Mouse (Mus musculus) intestine, postnatal 0 days (tissue): ENCODE measurements around the gene Rgs19. TPM values are rescaled to one million over a fixed set of nuclear protein-coding genes. Genes with fewer than 3 reads are reported as not detected.

Experiments used
- ATAC-seq: fragments of 200-750 bp; cut with Nextera tagmentation; 2 replicates; pipeline ENCODE4 v1.8.0; 2017; ENCODE audit warnings: mild to moderate bottlenecking, moderate TSS enrichment, moderate library complexity
- H3K27ac ChIP-seq: fragments of 300-500 bp; sonication (generic); 2 replicates; pipeline ENCODE4 v1.5.1; 2014; ENCODE audit warnings: mild to moderate bottlenecking, low read depth, low read length, moderate library complexity
- H3K27me3 ChIP-seq: fragments of 300-500 bp; sonication (generic); replicated peaks from 2 replicates; pipeline ENCODE4 v1.6.1; 2014; ENCODE audit warnings: low read length, mixed read lengths; ENCODE audit not compliant: control insufficient read depth, insufficient read depth
- H3K36me3 ChIP-seq: fragments of 300-500 bp; sonication (generic); 2 replicates; pipeline ENCODE4 v1.6.1; 2014; ENCODE audit warnings: mild to moderate bottlenecking, moderate library complexity; ENCODE audit not compliant: control insufficient read depth, insufficient read depth
- H3K4me1 ChIP-seq: fragments of 300-500 bp; sonication (generic); replicated peaks from 2 replicates; pipeline ENCODE4 v1.6.1; 2014; ENCODE audit warnings: antibody characterized with exemption, low read length, mixed read lengths; ENCODE audit not compliant: control insufficient read depth, insufficient read depth
- H3K4me2 ChIP-seq: fragments of 300-500 bp; sonication (generic); replicated peaks from 2 replicates; pipeline ENCODE4 v1.6.1; 2014; ENCODE audit warnings: low read depth, mild to moderate bottlenecking, moderate library complexity
- H3K4me3 ChIP-seq: fragments of 300-500 bp; sonication (generic); 2 replicates; pipeline ENCODE4 v1.5.1; 2014; ENCODE audit warnings: low read depth, low read length
- H3K9ac ChIP-seq: fragments of 300-500 bp; sonication (generic); 2 replicates; pipeline ENCODE4 v1.6.1; 2014; ENCODE audit warnings: mild to moderate bottlenecking, low read depth, low read length
- H3K9me3 ChIP-seq: fragments of 300-500 bp; sonication (generic); 2 replicates; pipeline ENCODE4 v1.6.1; 2016; ENCODE audit warnings: mixed run types; ENCODE audit not compliant: control insufficient read depth
- CTCF ChIP-seq: sonication (generic); IDR thresholded peaks from 2 replicates; pipeline ENCODE4 v1.5.1; 2016; ENCODE audit warnings: low read depth, mild to moderate bottlenecking, control low read depth, antibody characterized with exemption, moderate library complexity
- WGBS: fragments of 180-500 bp; shearing (Covaris S2); extraction: QIAGEN DNeasy Blood & Tissue Kit; methylation state at CpG from one replicate; pipeline ENCODE4 v1.1.7; 2014; 5-methylcytosine and 5-hydroxymethylcytosine counted together
- polyA plus RNA-seq: library from polyadenylated mRNA; unstranded; fragments of >200 nt; fragmentation: Nextera tagmentation; extraction: Ambion mirVana; gene quantifications from 2 replicates; pipeline ENCODE4 v1.2.1, GENCODE M21; 2015

The Rgs19 gene
- polyA plus RNA-seq: 11.3 and 12.7 TPM in 2 replicates

DNA sequence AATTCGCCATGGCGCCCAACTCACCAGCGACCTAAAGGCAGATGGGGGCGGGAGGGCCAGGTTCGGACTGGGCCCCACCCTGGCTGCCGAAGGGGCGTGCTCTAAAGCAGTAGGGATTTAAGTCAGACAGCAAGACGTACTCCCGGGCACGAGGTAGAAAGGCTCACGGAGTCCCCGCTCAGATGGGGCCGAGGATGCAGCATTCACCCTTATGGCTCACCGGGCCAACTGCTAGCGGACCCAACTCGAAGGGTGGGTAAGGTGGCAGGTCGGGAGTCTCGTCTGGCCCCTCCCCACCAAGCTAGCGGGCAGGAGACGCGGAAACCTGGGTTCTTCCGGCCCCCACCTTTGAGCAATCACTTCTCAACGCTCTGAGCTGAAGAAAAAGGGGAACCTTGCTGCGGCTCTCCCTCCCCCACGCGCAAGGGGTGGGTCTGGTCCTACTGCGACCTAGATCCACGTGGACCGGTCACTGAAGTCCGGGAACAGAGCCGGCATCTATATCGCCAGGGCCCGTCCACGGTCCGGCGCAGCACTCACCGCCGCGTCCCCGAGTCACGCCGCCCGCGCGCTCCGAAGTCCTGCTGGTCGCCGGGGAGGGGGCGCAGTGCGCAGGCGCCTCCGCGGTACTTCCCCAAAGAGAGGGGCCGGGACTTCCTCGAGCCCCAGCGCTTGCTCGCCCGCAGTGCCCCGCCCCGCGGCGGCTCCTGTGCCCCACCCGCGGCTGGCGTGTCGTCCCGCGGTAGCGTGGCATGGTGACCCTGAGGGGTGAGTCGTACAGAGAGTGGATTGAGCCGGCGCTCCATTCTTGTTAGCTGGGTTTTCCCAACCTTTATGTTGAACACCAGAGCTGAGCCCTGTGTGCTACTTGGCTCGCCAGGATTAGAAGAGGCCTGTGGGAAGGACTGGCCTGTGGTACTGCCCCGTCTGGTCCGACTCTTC lies at the start of gene Rgs19:
Rgs19 (minus strand) TSS at position 639 of the 942 bp plus-strand sequence.
- Histone ChIP-seq H3K4me2 (peak within 1 kb of the TSS; percentile 92), H3K36me3 (peaks cover 5% of the 10 kb centered on the region; the same call in 1 of the 2 replicates), H3K4me1 (0 out of 2 replicates have a peak, but pooled peaks cover 4% of the 10 kb centered on the region), H3K27me3 (no peaks in the 10 kb centered on the region), H3K4me3 (peak within 1 kb of the TSS; percentile 63), H3K27ac (no peak within 1 kb of the TSS), H3K9ac (peak within 1 kb of the TSS; percentile 70), H3K9me3 (no peaks in the 10 kb centered on the region)
- WGBS: under 1% methylated on average over 75 of the region's 75 CpGs
- peak; percentile 50 for ATAC-seq
- TF ChIP-seq CTCF: no peak; the same call in none of the 2 replicates

DNA sequence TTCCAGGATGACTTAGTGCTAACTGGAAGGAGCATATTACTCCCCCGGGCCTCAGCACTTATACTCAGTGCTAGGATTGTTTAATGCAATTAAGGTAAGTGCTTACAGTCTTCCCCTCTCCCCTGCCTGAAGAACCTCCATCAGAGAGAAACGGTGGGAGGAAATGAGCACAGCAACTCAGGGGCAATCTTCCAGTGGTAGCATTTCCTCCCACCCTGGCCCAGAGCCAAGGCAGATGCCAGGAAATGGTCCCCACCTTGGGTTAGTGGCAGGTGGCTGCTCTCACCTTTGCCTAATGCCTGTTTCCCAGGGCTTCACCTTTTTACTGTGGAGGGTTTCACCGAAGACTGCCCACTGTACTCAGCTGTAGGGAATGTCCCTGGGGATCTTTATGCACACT lies 36.3 kb upstream of the Rgs19 start:
- ATAC-seq: no peak
- Histone ChIP-seq H3K9me3 (no peaks in the 10 kb centered on the region), H3K4me1 (no peaks in the 10 kb centered on the region), H3K4me3 (no peak overlapping the region), H3K9ac (no peak overlapping the region), H3K36me3 (no peaks in the 10 kb centered on the region), H3K27me3 (no peaks in the 10 kb centered on the region), H3K27ac (no peak overlapping the region), H3K4me2 (no peak overlapping the region)
- WGBS: 60% methylated on average over 3 of the region's 3 CpGs
- no peak for TF ChIP-seq CTCF

DNA sequence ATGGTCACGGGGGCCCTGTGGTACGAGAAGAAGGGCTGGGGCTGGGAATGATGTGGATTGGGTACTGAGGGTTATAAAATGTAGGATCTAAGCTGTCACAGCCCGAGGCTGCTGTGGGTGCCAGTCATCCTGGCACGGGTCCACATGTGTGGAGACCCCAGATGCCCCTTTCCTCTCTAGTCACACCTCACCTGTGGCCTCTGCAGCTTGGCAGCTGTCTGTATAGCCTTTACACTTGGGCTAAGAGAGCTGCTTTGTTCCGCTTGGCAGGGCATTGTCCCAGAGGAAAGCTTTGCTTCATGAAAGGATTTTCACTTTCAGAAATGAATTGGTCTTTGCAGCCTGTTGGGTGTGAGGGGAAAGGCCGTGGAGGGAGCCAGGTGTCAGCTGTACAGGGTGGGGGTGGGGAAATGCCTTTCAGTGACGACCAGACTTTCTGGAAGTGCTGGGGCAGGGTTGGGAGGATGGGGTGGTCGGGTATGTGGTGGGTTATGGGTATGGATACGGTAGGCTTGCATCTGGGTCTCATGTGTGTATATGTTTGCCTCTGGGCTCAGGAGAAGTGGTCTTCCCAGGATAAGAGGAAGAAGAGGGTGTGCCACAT lies 34.0 kb upstream of the Rgs19 start:
- WGBS: 57% methylated on average over 9 of the region's 9 CpGs
- no peak overlapping the region for H3K4me3 ChIP-seq
- ATAC-seq: no peak
- H3K27me3 ChIP-seq: no peaks in the 10 kb centered on the region
- H3K9ac ChIP-seq: no peak overlapping the region
- H3K9me3 ChIP-seq: no peaks in the 10 kb centered on the region
- no peaks in the 10 kb centered on the region for H3K4me1 ChIP-seq
- H3K36me3 ChIP-seq: no peaks in the 10 kb centered on the region
- no peak overlapping the region for H3K4me2 ChIP-seq
- H3K27ac ChIP-seq: no peak overlapping the region
- no peak for TF ChIP-seq CTCF

DNA sequence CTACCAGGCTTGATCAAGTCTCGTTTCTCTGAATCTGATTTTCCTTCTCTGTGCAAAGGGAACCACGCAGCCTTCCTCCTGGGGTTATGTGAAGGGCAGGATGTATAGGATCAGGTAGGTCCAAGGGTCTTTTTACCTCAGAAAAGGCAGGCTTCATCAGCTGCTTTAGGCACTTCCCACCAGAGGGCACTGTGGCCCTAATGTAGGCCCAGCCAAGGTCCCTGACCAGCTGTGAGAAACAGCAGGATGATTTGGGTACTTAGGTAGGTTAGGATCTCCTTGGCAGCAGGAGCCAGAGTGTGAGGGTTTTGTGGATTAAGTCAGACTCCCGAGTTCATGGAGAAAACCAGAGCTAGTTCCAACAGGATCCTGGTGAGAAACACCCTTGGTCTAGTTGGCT lies 28.4 kb upstream of the Rgs19 start:
- H3K36me3 ChIP-seq: no peaks in the 10 kb centered on the region
- no peaks in the 10 kb centered on the region for H3K27me3 ChIP-seq
- no peak overlapping the region for H3K9ac ChIP-seq
- TF ChIP-seq CTCF: peak; percentile 84
- H3K4me3 ChIP-seq: no peak overlapping the region
- H3K4me2 ChIP-seq: no peak overlapping the region
- no peaks in the 10 kb centered on the region for H3K9me3 ChIP-seq
- no peak overlapping the region for H3K27ac ChIP-seq
- ATAC-seq: no peak
- H3K4me1 ChIP-seq: no peaks in the 10 kb centered on the region
- 12% methylated on average over 3 of the region's 3 CpGs for whole genome bisulfite sequencing

DNA sequence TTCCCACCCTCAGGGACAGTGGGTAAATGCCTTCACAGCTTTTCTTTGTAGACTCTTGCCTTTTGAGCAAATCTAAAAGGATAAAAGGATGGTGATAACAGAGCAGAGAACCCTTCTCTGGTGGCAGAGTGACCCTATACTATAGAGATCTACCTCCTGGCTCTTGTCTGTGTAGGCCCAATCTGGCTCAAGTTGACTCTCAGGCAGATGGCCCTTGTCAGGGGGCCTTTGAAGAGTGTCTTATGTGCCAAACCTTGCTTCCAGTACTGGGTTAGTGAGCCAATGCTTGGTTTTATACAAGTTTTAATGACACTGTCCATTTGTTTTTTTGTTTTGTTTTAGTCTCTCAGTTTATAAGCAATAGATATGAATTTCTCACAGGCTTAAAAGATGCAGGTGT lies 27.4 kb upstream of the Rgs19 start:
- TF ChIP-seq CTCF: no peak
- Histone ChIP-seq H3K9me3 (no peaks in the 10 kb centered on the region), H3K4me2 (no peak overlapping the region), H3K9ac (no peak overlapping the region), H3K4me1 (no peaks in the 10 kb centered on the region), H3K27ac (no peak overlapping the region), H3K36me3 (no peaks in the 10 kb centered on the region), H3K4me3 (no peak overlapping the region), H3K27me3 (no peaks in the 10 kb centered on the region)
- no peak for ATAC-seq

DNA sequence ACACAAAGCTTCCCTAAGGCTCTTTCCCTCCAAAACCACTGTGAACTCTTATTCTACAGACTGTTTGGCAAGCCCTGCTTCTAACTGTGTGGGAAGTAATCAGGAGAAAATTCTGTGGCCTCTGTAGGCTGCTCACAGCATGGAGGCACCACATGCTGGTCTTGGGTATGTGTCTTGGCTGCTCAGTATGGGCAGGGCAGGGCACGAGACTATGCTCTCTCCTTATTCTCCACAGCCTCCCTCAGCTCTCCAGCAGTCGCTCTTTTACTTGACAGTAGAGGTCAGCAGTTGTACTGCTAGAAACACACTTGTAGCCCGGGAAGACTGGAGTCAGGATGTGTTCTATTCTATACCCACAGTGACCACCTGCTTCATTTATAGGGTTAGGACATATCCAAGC lies 26.3 kb upstream of the Rgs19 start:
- H3K4me1 ChIP-seq: no peaks in the 10 kb centered on the region
- H3K27me3 ChIP-seq: no peaks in the 10 kb centered on the region
- no peak for TF ChIP-seq CTCF
- no peak overlapping the region for H3K27ac ChIP-seq
- H3K4me2 ChIP-seq: no peak overlapping the region
- no peaks in the 10 kb centered on the region for H3K36me3 ChIP-seq
- no peak overlapping the region for H3K9ac ChIP-seq
- ATAC-seq: no peak
- WGBS: 42% methylated on average over 3 of the region's 3 CpGs
- H3K4me3 ChIP-seq: no peak overlapping the region
- no peaks in the 10 kb centered on the region for H3K9me3 ChIP-seq
